Mouse (Mus musculus) stomach, embryonic 16.5 days (tissue): ENCODE results near the gene Rabif. TPM values are rescaled to one million over a fixed set of nuclear protein-coding genes. Genes with fewer than 3 reads are reported as not detected.
A peak's percentile ranks its signal among the peaks of the same experiment; 100 is the strongest.

Experiments used
- ATAC-seq: fragments of 200-750 bp; cut with Nextera tagmentation; 2 replicates; pipeline ENCODE4 v1.8.0; 2017; ENCODE audit warnings: moderate number of reproducible peaks, moderate TSS enrichment; ENCODE audit not compliant: insufficient read depth, low FRiP score
- H3K27ac ChIP-seq: fragments of 300-500 bp; sonication (generic); 2 replicates; pipeline ENCODE4 v1.5.1; 2014; ENCODE audit warnings: low read length
- H3K27me3 ChIP-seq: fragments of 300-500 bp; sonication (generic); 2 replicates; pipeline ENCODE4 v1.6.1; 2014; ENCODE audit warnings: low read length, control low read depth, mixed read lengths; ENCODE audit not compliant: control insufficient read depth, insufficient read depth
- H3K36me3 ChIP-seq: fragments of 300-500 bp; sonication (generic); 2 replicates; pipeline ENCODE4 v1.6.1; 2014; ENCODE audit warnings: low read length; ENCODE audit not compliant: control insufficient read depth, insufficient read depth
- H3K4me1 ChIP-seq: fragments of 300-500 bp; sonication (generic); 2 replicates; pipeline ENCODE4 v1.6.1; 2014; ENCODE audit warnings: low read length, control low read depth, mixed read lengths; ENCODE audit not compliant: control insufficient read depth, insufficient read depth
- H3K4me2 ChIP-seq: fragments of 300-500 bp; sonication (generic); 2 replicates; pipeline ENCODE4 v1.6.1; 2014; ENCODE audit warnings: low read depth, low read length, mixed read lengths
- H3K4me3 ChIP-seq: fragments of 300-500 bp; sonication (generic); replicated peaks from 2 replicates; pipeline ENCODE4 v1.5.1; 2014; ENCODE audit warnings: mild to moderate bottlenecking, low read length
- H3K9ac ChIP-seq: fragments of 300-500 bp; sonication (generic); 2 replicates; pipeline ENCODE4 v1.6.1; 2014; ENCODE audit warnings: low read length
- H3K9me3 ChIP-seq: fragments of 300-500 bp; sonication (generic); replicated peaks from 2 replicates; pipeline ENCODE4 v1.6.1; 2016; ENCODE audit warnings: low read length, control low read depth; ENCODE audit not compliant: control insufficient read depth
- WGBS: fragments of 180-500 bp; shearing (Covaris S2); extraction: QIAGEN DNeasy Blood & Tissue Kit; methylation state at CpG from one replicate; pipeline ENCODE4 v1.1.7; 2014; 5-methylcytosine and 5-hydroxymethylcytosine counted together
- polyA plus RNA-seq: library from polyadenylated mRNA; unstranded; fragments of >200 nt; fragmentation: Nextera tagmentation; extraction: Ambion mirVana; gene quantifications from 2 replicates; pipeline ENCODE4 v1.2.1, GENCODE M21; 2015

Gene Rabif
- polyA plus RNA-seq, 1 experiment from 2014 or later, result 40.2 TPM

- peak; percentile 27 for ATAC-seq
Measured at GRCm38 (mm10) chr1:134555871-134556670, 61.6 kb downstream of the Rabif start.

GRCm38 (mm10) chr1:134556671-134557218, 62.3 kb downstream of the Rabif start:
- no peaks in the 10 kb centered on the region for H3K27me3 ChIP-seq
- H3K27ac ChIP-seq, result peak overlapping the region; percentile 95
- peak overlapping the region; percentile 81 for H3K4me2 ChIP-seq
- peak overlapping the region; percentile 70 for H3K4me3 ChIP-seq
- H3K9me3 ChIP-seq, result no peaks in the 10 kb centered on the region
- H3K36me3 ChIP-seq, result no peaks in the 10 kb centered on the region
- peak overlapping the region; percentile 86 for H3K9ac ChIP-seq
- ATAC-seq, result peak; percentile 93
- peaks cover 13% of the 10 kb centered on the region; the same call in 1 of the 2 replicates for H3K4me1 ChIP-seq
- under 1% methylated on average over 35 of the region's 35 CpGs for WGBS

More at GRCm38 (mm10) chr1:134555871-134556670, 61.6 kb downstream of the Rabif start:
- H3K27ac ChIP-seq, result peak overlapping the region; percentile 95
- H3K4me1 ChIP-seq, result peaks cover 12% of the 10 kb centered on the region; the same call in 1 of the 2 replicates
- no peaks in the 10 kb centered on the region for H3K9me3 ChIP-seq
- H3K36me3 ChIP-seq, result no peaks in the 10 kb centered on the region
- under 1% methylated on average over 46 of the region's 46 CpGs for WGBS
- H3K4me3 ChIP-seq, result peak overlapping the region; percentile 70
- H3K4me2 ChIP-seq, result peak overlapping the region; percentile 81
- no peaks in the 10 kb centered on the region for H3K27me3 ChIP-seq
- peak overlapping the region; percentile 86 for H3K9ac ChIP-seq

Other genes with a start within 250 kb of the Rabif start
- gene Myog, start 204.7 kb upstream of the Rabif start, polyA plus RNA-seq, result 1.2 and 28.7 TPM in 2 replicates
- gene Ppfia4, start 161.7 kb upstream of the Rabif start, polyA plus RNA-seq, result 6.8 and 6.9 TPM in 2 replicates
- gene Tmem183a, start 132.7 kb upstream of the Rabif start, polyA plus RNA-seq, result 93.7 and 104 TPM in 2 replicates
- gene 4933406M09Rik, start 108.7 kb upstream of the Rabif start, polyA plus RNA-seq, result not detected in 2 replicates
- 39.7 and 41.5 TPM in 2 replicates for gene Cyb5r1, start 89.1 kb upstream of the Rabif start, polyA plus RNA-seq
- gene Adipor1, start 79.3 kb upstream of the Rabif start, polyA plus RNA-seq, result 88.7 and 97.7 TPM in 2 replicates
- 23.1 and 23.7 TPM in 2 replicates for gene Klhl12, start 39.1 kb upstream of the Rabif start, polyA plus RNA-seq
- gene Mgat4e, start 55.0 kb downstream of the Rabif start, polyA plus RNA-seq, result not detected in 2 replicates
- 48.4 and 51.7 TPM in 2 replicates for gene Kdm5b, start 65.5 kb downstream of the Rabif start, polyA plus RNA-seq
- 2.2 and 2.6 TPM in 2 replicates for gene Syt2, start 152.0 kb downstream of the Rabif start, polyA plus RNA-seq